Mouse (Mus musculus): ENCODE data around the gene Ndufa7.
"Not testable (repeated sequence)": the region's sequence is repeated elsewhere in the genome, so short reads cannot be mapped to it uniquely, and the experiment has no call there.

The Ndufa7 gene

GRCm38 (mm10) chr17:33874411-33874810 is 50.0 kb downstream of the Ndufa7 start:
- in situ Hi-C loops (cut with MboI, MseI): loop anchor here (5.0 kb wide), 1 partner anchor 33 kb away; the partner anchor contains the start of genes Daxx and Platr17

GRCm38 (mm10) chr17:33875797-33876196 is 51.4 kb downstream of the Ndufa7 start:
- in situ Hi-C loops (cut with MboI, MseI): not testable (repeated sequence)

- in situ Hi-C loops (cut with MboI, MseI): loop anchor here (5.0 to 10.0 kb wide), 3 partner anchors 37 to 1270 kb away; no protein-coding TSS in a partner anchor
Observed at GRCm38 (mm10) chr17:33884320-33884719, 59.9 kb downstream of the Ndufa7 start.

- in situ Hi-C loops (cut with MboI, MseI): loop anchor here (5.0 to 10.0 kb wide), 3 partner anchors 131 to 1273 kb away; no protein-coding TSS in a partner anchor
Observed at GRCm38 (mm10) chr17:33887802-33888201, 63.4 kb downstream of the Ndufa7 start.
